Mouse (Mus musculus) ovary, adult 10 weeks (tissue): Measurements from ENCODE around the gene Rpl32. TPM values are rescaled to one million over a fixed set of nuclear protein-coding genes. Genes with fewer than 3 reads are reported as not detected.

ENCODE experiments used
- polyA plus RNA-seq: library from polyadenylated mRNA; stranded (reverse); fragments of 350-450 nt; fragmentation: Illumina TruSeq; extraction: RNeasy Lipid Tissue Mini Kit (QIAGEN cat#74804); gene quantifications from one replicate; pipeline ENCODE4 v1.2.3, GENCODE M21; 2014

Gene Rpl32
- 178 TPM for polyA plus RNA-seq

DNA sequence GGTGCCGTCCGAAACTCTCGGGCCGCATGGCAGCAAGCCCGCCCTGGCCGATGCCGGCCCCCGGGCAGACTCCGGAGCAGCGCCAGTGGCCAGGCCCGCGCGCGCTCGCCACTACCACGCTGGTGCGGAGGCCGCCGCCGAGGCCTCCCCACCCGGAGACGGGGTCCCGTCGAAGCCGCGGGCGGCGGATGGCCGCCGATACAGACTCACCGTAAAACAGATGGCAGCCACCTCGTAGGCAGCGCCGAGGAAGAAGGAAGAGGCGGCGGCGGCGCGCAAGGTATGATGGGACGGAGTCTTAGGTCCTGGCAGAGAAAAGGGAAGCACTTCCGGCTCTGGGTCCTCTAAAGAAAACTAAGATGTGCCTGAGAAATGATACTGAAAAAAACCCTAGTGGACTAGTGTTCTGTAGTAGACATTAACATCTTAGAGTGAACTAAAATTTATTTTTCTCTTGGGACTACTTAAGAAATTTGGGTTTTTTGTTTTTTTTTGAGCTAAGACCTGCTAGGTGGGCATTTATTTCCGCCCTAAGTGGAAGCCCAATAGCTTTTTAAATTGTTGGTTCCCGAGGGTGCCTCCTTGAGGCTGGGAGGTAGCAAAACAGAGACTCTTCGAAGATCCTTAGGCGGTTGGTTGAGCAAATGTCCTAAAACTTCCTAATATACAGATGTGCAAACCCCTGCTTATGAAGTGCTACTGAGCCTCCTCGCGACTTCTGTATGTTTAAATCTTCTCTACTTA lies at the start of gene Rpl32:
Gene Rpl32 (minus strand): TSS at position 260 of the 744 bp plus-strand sequence.

GRCm38 (mm10) chr6:115853091-115853813 lies 44.7 kb upstream of the Rpl32 start, which contains the start of the genes Mbd4 and Ift122:
Gene Mbd4 (minus strand): TSS chr6:115853371.
Gene Ift122 (plus strand): TSS chr6:115853470.

DNA sequence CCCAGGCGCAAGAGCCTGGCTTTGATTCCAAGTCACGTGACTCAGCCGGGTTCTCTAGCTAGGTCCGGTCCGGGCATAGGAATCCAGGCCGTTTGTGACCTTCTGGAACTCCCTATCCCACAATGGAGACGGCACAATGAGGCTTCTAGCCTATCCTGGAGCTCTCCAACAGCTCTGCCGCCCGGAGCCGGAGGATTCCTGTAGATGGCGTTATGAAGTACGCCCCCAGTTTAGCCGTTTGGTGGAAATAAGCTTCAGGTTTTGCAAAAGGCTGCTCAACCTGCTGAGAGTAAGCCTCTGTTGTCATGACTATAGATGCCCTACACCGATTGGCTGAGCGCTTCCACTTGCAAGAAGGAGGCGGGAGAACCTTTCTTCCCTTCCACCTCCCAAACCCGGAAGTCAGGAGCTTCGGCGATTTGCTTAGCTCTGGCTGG lies 29.6 kb upstream of the Rpl32 start, which contains the start of gene Efcab12:
Gene Efcab12 (minus strand): TSS at position 252 of the 437 bp plus-strand sequence.

GRCm38 (mm10) chr6:115774501-115774921 lies 34.0 kb downstream of the Rpl32 start, which contains the start of gene Cand2:
Gene Cand2 (plus strand): TSS chr6:115774538.

DNA sequence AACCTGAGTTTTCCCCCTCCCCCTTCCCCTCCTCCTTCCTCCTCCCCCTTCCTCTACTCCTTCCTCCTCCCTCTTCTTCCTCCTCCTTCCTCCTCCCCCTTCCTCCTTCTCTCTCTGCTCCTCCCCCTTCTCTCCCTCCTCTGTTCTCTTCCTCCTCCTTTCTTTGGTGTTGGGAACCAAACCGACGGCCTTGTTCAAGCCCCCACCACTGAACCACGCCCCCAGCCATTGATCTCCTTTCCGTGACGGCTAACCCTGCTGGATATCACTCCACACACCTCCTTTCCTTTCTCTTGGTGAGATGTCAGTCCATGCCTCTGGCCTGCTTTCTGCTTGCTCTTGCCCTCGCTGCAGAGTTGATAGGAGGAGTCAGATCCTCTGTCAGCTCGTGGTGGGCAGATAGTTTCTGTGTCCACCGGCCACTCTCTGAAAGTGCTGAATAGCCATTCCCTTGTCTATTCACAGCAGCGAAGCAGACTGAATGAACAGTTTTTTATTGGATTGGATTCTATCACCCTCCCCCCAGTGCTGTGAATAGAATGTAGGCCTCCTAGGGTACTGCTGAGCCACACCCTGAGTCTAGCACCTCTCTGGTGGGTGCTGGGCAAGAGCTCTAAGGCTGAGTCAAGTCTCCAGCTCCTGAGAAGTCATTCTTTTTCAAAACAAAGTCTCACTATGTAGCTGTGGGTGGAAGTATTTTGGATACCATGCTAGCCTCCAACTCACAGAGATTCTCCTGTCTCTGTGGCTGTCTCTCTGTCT lies 46.4 kb downstream of the Rpl32 start, which contains the start of gene Tmem40:
Gene Tmem40 (minus strand): TSS at position 416 of the 762 bp plus-strand sequence.

Other genes with a start within 250 kb of the Rpl32 start
- not detected for gene Mkrn2os, start 216.2 kb downstream of the Rpl32 start, polyA plus RNA-seq
- gene Mkrn2, start 206.8 kb downstream of the Rpl32 start, polyA plus RNA-seq, result 11.4 TPM
- 41.2 TPM for gene Raf1, start 132.1 kb downstream of the Rpl32 start, polyA plus RNA-seq
- gene Tmem40, start 46.3 kb downstream of the Rpl32 start, polyA plus RNA-seq, result not detected
- 6.3 TPM for gene Cand2, start 34.2 kb downstream of the Rpl32 start, polyA plus RNA-seq
- 0.29 TPM for gene Efcab12, start 29.7 kb upstream of the Rpl32 start, polyA plus RNA-seq
- 10.6 TPM for gene Mbd4, start 44.6 kb upstream of the Rpl32 start, polyA plus RNA-seq
- 19.5 TPM for gene Ift122, start 44.7 kb upstream of the Rpl32 start, polyA plus RNA-seq
- 0.17 TPM for gene Rho, start 123.0 kb upstream of the Rpl32 start, polyA plus RNA-seq
- gene H1foo, start 136.2 kb upstream of the Rpl32 start, polyA plus RNA-seq, result not detected
- gene Plxnd1, start 186.3 kb upstream of the Rpl32 start, polyA plus RNA-seq, result 17.9 TPM